Mouse (Mus musculus): ENCODE data around the gene Egfem1. TPM values are rescaled to one million over a fixed set of nuclear protein-coding genes. Genes with fewer than 3 reads are reported as not detected.

The Egfem1 gene
- total RNA-seq, 2 experiments from 2014 or later, result 0.25 to 0.29 TPM

DNA sequence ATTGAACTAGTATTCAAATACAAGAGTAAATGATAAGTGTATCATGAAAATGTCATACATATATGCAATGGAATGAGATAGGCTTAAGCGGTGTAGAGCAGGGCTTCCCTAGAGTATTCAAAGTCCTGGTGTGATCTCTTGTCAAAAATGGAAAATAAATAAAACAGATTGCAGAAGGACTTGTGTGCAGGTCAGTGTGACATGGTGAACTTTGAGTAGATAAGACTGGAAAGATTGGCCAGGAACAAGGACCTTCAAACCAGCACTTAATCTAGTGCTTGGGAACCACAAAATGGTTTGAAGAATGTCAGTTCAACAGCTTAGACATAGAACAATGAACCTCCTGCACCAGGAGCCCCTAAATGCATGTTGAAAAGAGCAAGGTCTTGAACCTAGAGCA lies 649.7 kb downstream of the Egfem1 start:
- DNase-seq, result no peak
- intact Hi-C loops (cut with DNase I; ENCODE audit: low total_unique reads), result no loop called here

- intact Hi-C loops (cut with DNase I; ENCODE audit: low total_unique reads), result no loop called here
- DNase-seq, result no peak
Observed at GRCm38 (mm10) chr3:29732626-29733025, 650.8 kb downstream of the Egfem1 start.

- DNase-seq, result no peak
- intact Hi-C loops (cut with DNase I; ENCODE audit: low total_unique reads), result no loop called here
Observed at GRCm38 (mm10) chr3:29734251-29734650, 652.4 kb downstream of the Egfem1 start.

GRCm38 (mm10) chr3:29739292-29739691 lies 657.5 kb downstream of the Egfem1 start:
- no peak for DNase-seq
- intact Hi-C loops (cut with DNase I; ENCODE audit: low total_unique reads), result no loop called here

Small RNAs within 50 kb of the gene (microRNA-seq; reads per million reads assigned to microRNA genes)
- gene Mir21b, result 0 reads per million in 2 experiments
- gene Mir551b, result 1.0 to 1.3 reads per million in 2 experiments

Other genes starting within 250 kb of the Egfem1 start
- gene Gm1527, start 189.4 kb upstream of the Egfem1 start, total RNA-seq (2021), result not detected